Mouse (Mus musculus): ENCODE measurements around the gene Gse1.

- TF ChIP-seq CTCF (IDR thresholded peaks at IDR 0.05; ENCODE audit: extremely low read depth, insufficient read length, insufficient replicate concordance, low read depth, low read length) (no peak), POLR2A (IDR thresholded peaks at IDR 0.05; ENCODE audit: low read depth, low read length) (no peak)
These were observed 339.5 kb downstream of the Gse1 start for GRCm38 (mm10) chr8:120567731-120568130.
